Mouse (Mus musculus): ENCODE data around the gene Ilk. TPM values are rescaled to one million over a fixed set of nuclear protein-coding genes. Genes with fewer than 3 reads are reported as not detected.
"Not testable (repeated sequence)": the region's sequence is repeated elsewhere in the genome, so short reads cannot be mapped to it uniquely, and the experiment has no call there.

The Ilk gene
- polyA plus RNA-seq, 1 experiment from 2014 or later: 373 TPM

- no peak overlapping the region; the same call in 1 of the 2 replicates for H3K9ac ChIP-seq (replicated peaks; ENCODE audit: low read depth, low read length)
- WGBS: 13% methylated on average over 3 of the region's 3 CpGs
- peak overlapping the region; percentile 70; the same call in 1 of the 2 replicates for H3K4me3 ChIP-seq (ENCODE audit: low read depth, low read length)
- peaks cover 28% of the 10 kb centered on the region for H3K36me3 ChIP-seq (ENCODE audit: control insufficient read depth, insufficient read depth, low read length)
- peaks cover 23% of the 10 kb centered on the region for H3K4me1 ChIP-seq (ENCODE audit: control insufficient read depth, insufficient read depth, low read length)
- no peaks in the 10 kb centered on the region for H3K9me3 ChIP-seq (ENCODE audit: control insufficient read depth, low read depth, low read length)
- peak; percentile 53 for ATAC-seq (ENCODE audit: insufficient number of reproducible peaks, insufficient read depth, low FRiP score, low read depth)
- H3K4me2 ChIP-seq (replicated peaks; ENCODE audit: low read depth, low read length): peak overlapping the region; percentile 71
- H3K27me3 ChIP-seq (ENCODE audit: control insufficient read depth, insufficient read depth, low read length): no peaks in the 10 kb centered on the region
- peak overlapping the region; percentile 96 for H3K27ac ChIP-seq (ENCODE audit: low read length)
These were observed 2.6 kb downstream of the Ilk start for GRCm38 (mm10) chr7:105738948-105739347.

- H3K4me1 ChIP-seq (ENCODE audit: control insufficient read depth, insufficient read depth, low read length): peaks cover 22% of the 10 kb centered on the region
- no peak for ATAC-seq (ENCODE audit: insufficient number of reproducible peaks, insufficient read depth, low FRiP score, low read depth)
- WGBS: 84% methylated on average over 13 of the region's 13 CpGs
- H3K4me3 ChIP-seq (ENCODE audit: low read depth, low read length): no peak overlapping the region
- no peaks in the 10 kb centered on the region for H3K9me3 ChIP-seq (ENCODE audit: control insufficient read depth, low read depth, low read length)
- no peaks in the 10 kb centered on the region for H3K27me3 ChIP-seq (ENCODE audit: control insufficient read depth, insufficient read depth, low read length)
- H3K27ac ChIP-seq (ENCODE audit: low read length): no peak overlapping the region
- H3K9ac ChIP-seq (replicated peaks; ENCODE audit: low read depth, low read length): no peak overlapping the region
- peaks cover 22% of the 10 kb centered on the region for H3K36me3 ChIP-seq (ENCODE audit: control insufficient read depth, insufficient read depth, low read length)
- H3K4me2 ChIP-seq (replicated peaks; ENCODE audit: low read depth, low read length): no peak overlapping the region
These were observed 3.9 kb downstream of the Ilk start for GRCm38 (mm10) chr7:105740089-105740795.

- Histone ChIP-seq H3K4me2 (replicated peaks; ENCODE audit: low read depth, low read length) (no peak overlapping the region), H3K4me1 (ENCODE audit: control insufficient read depth, insufficient read depth, low read length) (peaks cover 22% of the 10 kb centered on the region), H3K36me3 (ENCODE audit: control insufficient read depth, insufficient read depth, low read length) (peaks cover 22% of the 10 kb centered on the region), H3K27ac (ENCODE audit: low read length) (no peak overlapping the region), H3K9ac (replicated peaks; ENCODE audit: low read depth, low read length) (no peak overlapping the region), H3K9me3 (ENCODE audit: control insufficient read depth, low read depth, low read length) (no peaks in the 10 kb centered on the region), H3K27me3 (ENCODE audit: control insufficient read depth, insufficient read depth, low read length) (no peaks in the 10 kb centered on the region), H3K4me3 (ENCODE audit: low read depth, low read length) (no peak overlapping the region)
- no peak for ATAC-seq (ENCODE audit: insufficient number of reproducible peaks, insufficient read depth, low FRiP score, low read depth)
- 81% methylated on average over 6 of the region's 6 CpGs for WGBS
These were observed 4.5 kb downstream of the Ilk start for GRCm38 (mm10) chr7:105740851-105741250.

GRCm38 (mm10) chr7:105741978-105742377 lies 5.6 kb downstream of the Ilk start:
- no peak for ATAC-seq (ENCODE audit: insufficient number of reproducible peaks, insufficient read depth, low FRiP score, low read depth)
- Histone ChIP-seq H3K4me2 (replicated peaks; ENCODE audit: low read depth, low read length) (no peak overlapping the region), H3K4me3 (ENCODE audit: low read depth, low read length) (no peak overlapping the region), H3K36me3 (ENCODE audit: control insufficient read depth, insufficient read depth, low read length) (peaks cover 25% of the 10 kb centered on the region), H3K9me3 (ENCODE audit: control insufficient read depth, low read depth, low read length) (no peaks in the 10 kb centered on the region), H3K27me3 (ENCODE audit: control insufficient read depth, insufficient read depth, low read length) (no peaks in the 10 kb centered on the region), H3K9ac (replicated peaks; ENCODE audit: low read depth, low read length) (no peak overlapping the region), H3K4me1 (ENCODE audit: control insufficient read depth, insufficient read depth, low read length) (peaks cover 22% of the 10 kb centered on the region), H3K27ac (ENCODE audit: low read length) (no peak overlapping the region)
- WGBS: 90% methylated on average over 9 of the region's 9 CpGs

GRCm38 (mm10) chr7:105742539-105743215 lies 6.3 kb downstream of the Ilk start:
- not testable (repeated sequence) for H3K9me3 ChIP-seq (ENCODE audit: control insufficient read depth, low read depth, low read length); H3K4me3 ChIP-seq (ENCODE audit: low read depth, low read length); H3K9ac ChIP-seq (replicated peaks; ENCODE audit: low read depth, low read length); H3K27ac ChIP-seq (ENCODE audit: low read length); H3K27me3 ChIP-seq (ENCODE audit: control insufficient read depth, insufficient read depth, low read length); ATAC-seq (ENCODE audit: insufficient number of reproducible peaks, insufficient read depth, low FRiP score, low read depth)
- peaks cover 19% of the 10 kb centered on the region for H3K4me1 ChIP-seq (ENCODE audit: control insufficient read depth, insufficient read depth, low read length)
- H3K36me3 ChIP-seq (ENCODE audit: control insufficient read depth, insufficient read depth, low read length): peaks cover 25% of the 10 kb centered on the region
- H3K4me2 ChIP-seq (replicated peaks; ENCODE audit: low read depth, low read length): 0 out of 2 replicates have a peak overlapping the region, but pooled peaks have one; percentile 75
- WGBS: 85% methylated on average over 7 of the region's 7 CpGs

- Histone ChIP-seq H3K4me3 (ENCODE audit: low read depth, low read length) (peak overlapping the region; percentile 56), H3K9ac (replicated peaks; ENCODE audit: low read depth, low read length) (peak overlapping the region; percentile 63), H3K36me3 (ENCODE audit: control insufficient read depth, insufficient read depth, low read length) (peaks cover 25% of the 10 kb centered on the region), H3K4me1 (ENCODE audit: control insufficient read depth, insufficient read depth, low read length) (peaks cover 13% of the 10 kb centered on the region), H3K4me2 (replicated peaks; ENCODE audit: low read depth, low read length) (peak overlapping the region; percentile 75), H3K27ac (ENCODE audit: low read length) (peak overlapping the region; percentile 29; the same call in 1 of the 2 replicates)
- WGBS: 32% methylated on average over 20 of the region's 20 CpGs
- not testable (repeated sequence) for H3K9me3 ChIP-seq (ENCODE audit: control insufficient read depth, low read depth, low read length); ATAC-seq (ENCODE audit: insufficient number of reproducible peaks, insufficient read depth, low FRiP score, low read depth); H3K27me3 ChIP-seq (ENCODE audit: control insufficient read depth, insufficient read depth, low read length)
These were observed 7.0 kb downstream of the Ilk start for GRCm38 (mm10) chr7:105743246-105743925.

- Histone ChIP-seq H3K27me3 (ENCODE audit: control insufficient read depth, insufficient read depth, low read length) (no peaks in the 10 kb centered on the region), H3K27ac (ENCODE audit: low read length) (peak within 1 kb of the TSS; percentile 80), H3K36me3 (ENCODE audit: control insufficient read depth, insufficient read depth, low read length) (peaks cover 29% of the 10 kb centered on the region), H3K9ac (replicated peaks; ENCODE audit: low read depth, low read length) (peak within 1 kb of the TSS; percentile 63), H3K4me3 (ENCODE audit: low read depth, low read length) (peak within 1 kb of the TSS; percentile 56), H3K9me3 (ENCODE audit: control insufficient read depth, low read depth, low read length) (no peaks in the 10 kb centered on the region), H3K4me1 (ENCODE audit: control insufficient read depth, insufficient read depth, low read length) (peaks cover 10% of the 10 kb centered on the region; the same call in 1 of the 2 replicates), H3K4me2 (replicated peaks; ENCODE audit: low read depth, low read length) (peak within 1 kb of the TSS; percentile 75)
- WGBS: under 1% methylated on average over 53 of the region's 67 CpGs
- peak; percentile 96 for ATAC-seq (ENCODE audit: insufficient number of reproducible peaks, insufficient read depth, low FRiP score, low read depth)
These were observed 7.7 kb downstream of the Ilk start, which contains the start of gene Taf10 for GRCm38 (mm10) chr7:105743926-105744590. Taf10 (minus strand) TSS chr7:105744361.

GRCm38 (mm10) chr7:105747776-105748175 lies 11.4 kb downstream of the Ilk start:
- Histone ChIP-seq H3K27me3 (ENCODE audit: control insufficient read depth, insufficient read depth, low read length) (no peaks in the 10 kb centered on the region), H3K9ac (replicated peaks; ENCODE audit: low read depth, low read length) (no peak overlapping the region), H3K4me1 (ENCODE audit: control insufficient read depth, insufficient read depth, low read length) (peaks cover 8% of the 10 kb centered on the region; the same call in 1 of the 2 replicates), H3K27ac (ENCODE audit: low read length) (no peak overlapping the region), H3K9me3 (ENCODE audit: control insufficient read depth, low read depth, low read length) (no peaks in the 10 kb centered on the region), H3K36me3 (ENCODE audit: control insufficient read depth, insufficient read depth, low read length) (peaks cover 12% of the 10 kb centered on the region), H3K4me3 (ENCODE audit: low read depth, low read length) (no peak overlapping the region), H3K4me2 (replicated peaks; ENCODE audit: low read depth, low read length) (no peak overlapping the region)
- ATAC-seq (ENCODE audit: insufficient number of reproducible peaks, insufficient read depth, low FRiP score, low read depth): no peak
- 79% methylated on average over 2 of the region's 2 CpGs for WGBS

Measured in stomach, embryonic 14.5 days (tissue).